Mouse (Mus musculus): ENCODE measurements around the gene Abcb7. TPM values are rescaled to one million over a fixed set of nuclear protein-coding genes. Genes with fewer than 3 reads are reported as not detected.

The Abcb7 gene
- polyA plus RNA-seq, 1 experiment from 2014 or later: 10.4 TPM

Other genes starting within 250 kb of the Abcb7 start
- 7.4 and 7.7 TPM in 2 replicates for gene Nexmif, start 212.7 kb downstream of the Abcb7 start, polyA plus RNA-seq (2015; fragmentation: Nextera tagmentation; extraction: Ambion mirVana)
- gene Uprt, start 69.0 kb upstream of the Abcb7 start, polyA plus RNA-seq (2015; fragmentation: Nextera tagmentation; extraction: Ambion mirVana): 1.7 and 2.0 TPM in 2 replicates